Mouse (Mus musculus) megakaryocyte, embryonic 14.5 days (primary cell): ENCODE results near the gene Ddx5. TPM values are rescaled to one million over a fixed set of nuclear protein-coding genes. Genes with fewer than 3 reads are reported as not detected.

ENCODE experiments used
- H3K27me3 ChIP-seq: replicated peaks from 2 replicates; pipeline ENCODE3; 2012; ENCODE audit warnings: inconsistent platforms
- H3K36me3 ChIP-seq: replicated peaks from 2 replicates; pipeline ENCODE3; 2012; ENCODE audit warnings: low read length, inconsistent platforms, mixed read lengths
- H3K4me1 ChIP-seq: 2 replicates; pipeline ENCODE4 v1.6.1; 2012; ENCODE audit warnings: inconsistent platforms
- H3K4me3 ChIP-seq: replicated peaks from 2 replicates; pipeline ENCODE3; 2012; ENCODE audit warnings: moderate library complexity, mild to moderate bottlenecking, inconsistent platforms
- H3K9me3 ChIP-seq: 2 replicates; pipeline ENCODE4 v1.6.1; 2012; ENCODE audit warnings: inconsistent platforms
- FLI1 ChIP-seq: IDR thresholded peaks from 2 replicates; pipeline ENCODE4 v1.6.1; 2012; ENCODE audit warnings: low read length, inconsistent platforms, mixed read lengths
- GATA1 ChIP-seq: IDR thresholded peaks from 3 replicates; pipeline ENCODE4 v1.6.1; 2012; ENCODE audit warnings: mixed read lengths, low read length, inconsistent platforms, borderline replicate concordance
- polyA plus RNA-seq: library from polyadenylated mRNA; stranded (reverse); fragments of >175 nt; gene quantifications from 2 replicates; pipeline ENCODE4 v1.2.3, GENCODE M21; 2012; ENCODE audit warnings: low replicate concordance; ENCODE audit not compliant: insufficient read depth

Gene Ddx5
- polyA plus RNA-seq, 1 experiment = 1,300 TPM

- H3K36me3 ChIP-seq = peaks cover 71% of the 10 kb centered on the region
- peak overlapping the region; percentile 97 for H3K4me3 ChIP-seq
- no peaks in the 10 kb centered on the region for H3K27me3 ChIP-seq
- no peaks in the 10 kb centered on the region for H3K9me3 ChIP-seq
- peaks cover 41% of the 10 kb centered on the region for H3K4me1 ChIP-seq
- TF ChIP-seq FLI1 = no peak
- no peak for TF ChIP-seq GATA1
Observed at GRCm38 (mm10) chr11:106780089-106780425, 8.9 kb downstream of the Ddx5 start.

GRCm38 (mm10) chr11:106779388-106780088 lies 9.4 kb downstream of the Ddx5 start, which contains the start of gene Polg2:
Polg2 (minus strand) TSS chr11:106779537.
- TF ChIP-seq GATA1 (no peak), FLI1 (no peak)
- Histone ChIP-seq H3K4me3 (peak within 1 kb of the TSS; percentile 97), H3K27me3 (no peaks in the 10 kb centered on the region), H3K4me1 (peaks cover 41% of the 10 kb centered on the region), H3K9me3 (no peaks in the 10 kb centered on the region), H3K36me3 (peaks cover 71% of the 10 kb centered on the region)

- Histone ChIP-seq H3K4me3 (peak overlapping the region; percentile 97), H3K36me3 (peaks cover 71% of the 10 kb centered on the region), H3K4me1 (peaks cover 38% of the 10 kb centered on the region), H3K27me3 (no peaks in the 10 kb centered on the region), H3K9me3 (no peaks in the 10 kb centered on the region)
- TF ChIP-seq GATA1 = no peak
- no peak for TF ChIP-seq FLI1
Observed at GRCm38 (mm10) chr11:106778589-106779387, 10.2 kb downstream of the Ddx5 start.

- Histone ChIP-seq H3K27me3 (no peaks in the 10 kb centered on the region), H3K4me1 (peaks cover 32% of the 10 kb centered on the region), H3K9me3 (no peaks in the 10 kb centered on the region), H3K4me3 (no peak overlapping the region), H3K36me3 (peaks cover 71% of the 10 kb centered on the region)
- TF ChIP-seq GATA1 (no peak), FLI1 (no peak)
Observed at GRCm38 (mm10) chr11:106778132-106778531, 10.9 kb downstream of the Ddx5 start.

- H3K4me1 ChIP-seq = peaks cover 25% of the 10 kb centered on the region
- TF ChIP-seq FLI1 (no peak), GATA1 (no peak)
- no peak overlapping the region for H3K4me3 ChIP-seq
- H3K36me3 ChIP-seq = peaks cover 71% of the 10 kb centered on the region
- no peaks in the 10 kb centered on the region for H3K27me3 ChIP-seq
- H3K9me3 ChIP-seq = no peaks in the 10 kb centered on the region
Observed at GRCm38 (mm10) chr11:106777395-106777794, 11.6 kb downstream of the Ddx5 start.

GRCm38 (mm10) chr11:106776960-106777359 lies 12.0 kb downstream of the Ddx5 start:
- TF ChIP-seq FLI1 (no peak), GATA1 (no peak)
- H3K4me1 ChIP-seq = peaks cover 23% of the 10 kb centered on the region
- H3K27me3 ChIP-seq = no peaks in the 10 kb centered on the region
- no peaks in the 10 kb centered on the region for H3K9me3 ChIP-seq
- peaks cover 71% of the 10 kb centered on the region for H3K36me3 ChIP-seq
- H3K4me3 ChIP-seq = no peak overlapping the region

GRCm38 (mm10) chr11:106773061-106773460 lies 15.9 kb downstream of the Ddx5 start:
- H3K27me3 ChIP-seq = no peaks in the 10 kb centered on the region
- H3K36me3 ChIP-seq = peaks cover 83% of the 10 kb centered on the region
- H3K4me3 ChIP-seq = no peak overlapping the region
- no peak for TF ChIP-seq FLI1
- peaks cover 8% of the 10 kb centered on the region; the same call in 1 of the 2 replicates for H3K4me1 ChIP-seq
- no peaks in the 10 kb centered on the region for H3K9me3 ChIP-seq

GRCm38 (mm10) chr11:106770195-106770974 lies 18.6 kb downstream of the Ddx5 start:
- Histone ChIP-seq H3K9me3 (peaks cover 4% of the 10 kb centered on the region; the same call in 1 of the 2 replicates), H3K36me3 (peaks cover 88% of the 10 kb centered on the region), H3K4me1 (peaks cover under 1% of the 10 kb centered on the region; the same call in 1 of the 2 replicates), H3K27me3 (no peaks in the 10 kb centered on the region), H3K4me3 (no peak overlapping the region)
- TF ChIP-seq FLI1 (no peak), GATA1 (no peak)

- TF ChIP-seq FLI1 = no peak
- TF ChIP-seq GATA1 = no peak
- no peak overlapping the region for H3K4me3 ChIP-seq
- peaks cover 4% of the 10 kb centered on the region; the same call in 1 of the 2 replicates for H3K9me3 ChIP-seq
- H3K27me3 ChIP-seq = no peaks in the 10 kb centered on the region
- peaks cover 69% of the 10 kb centered on the region for H3K36me3 ChIP-seq
- H3K4me1 ChIP-seq = peaks cover 29% of the 10 kb centered on the region
Observed at GRCm38 (mm10) chr11:106767516-106767915, 21.5 kb downstream of the Ddx5 start.
